ENCODE assay signal across 25 mouse cellular contexts in genomic region chr5:31852786-31853185, GRCm38 (mm10).
DNase-seq lines count a peak whose midpoint lies in the region; ATAC-seq and TF ChIP-seq lines count a peak whose summit lies in the region.
"Had no signal": no experiment of that assay in that cellular context is flagged by ENCODE, and none has a peak within 500 bp of the region (broad histone marks: within the 10 kb centered on the region; RNA-seq: fewer than 3 reads in every experiment).

No protein-coding gene starts in this region.

- no peaks in the 10 kb centered on the region for H3K9me3 ChIP-seq in limb, embryonic 14.5 days (ENCODE audit: control insufficient read depth, low read length)
- H3K9me3 ChIP-seq in limb, embryonic 10.5 days (replicated peaks): no peaks in the 10 kb centered on the region
- H3K9me3 ChIP-seq: embryonic facial prominence, embryonic 12.5 days; forebrain, embryonic 10.5 days; forebrain, embryonic 15.5 days; limb, embryonic 15.5 days; liver, embryonic 15.5 days; midbrain, embryonic 15.5 days had no signal

- H3K9ac ChIP-seq in limb, embryonic 14.5 days (ENCODE audit: low read depth, low read length, severe bottlenecking): no peak overlapping the region
- H3K9ac ChIP-seq: embryonic facial prominence, embryonic 12.5 days; forebrain, embryonic 15.5 days; limb, embryonic 15.5 days; liver, embryonic 15.5 days; lung, embryonic 14.5 days; midbrain, embryonic 15.5 days had no signal

- H3K4me1 ChIP-seq in limb, embryonic 14.5 days (ENCODE audit: control insufficient read depth, insufficient read depth, low read length): no peaks in the 10 kb centered on the region
- H3K4me1 ChIP-seq in limb, embryonic 10.5 days: no peaks in the 10 kb centered on the region
- H3K4me1 ChIP-seq: embryonic facial prominence, embryonic 12.5 days; forebrain, embryonic 10.5 days; forebrain, embryonic 15.5 days; limb, embryonic 15.5 days; liver, embryonic 15.5 days; midbrain, embryonic 15.5 days had no signal

- H3ac ChIP-seq in myocyte (ENCODE audit: control insufficient read depth, insufficient read length): no peak overlapping the region

- H3K27me3 ChIP-seq in limb, embryonic 14.5 days (ENCODE audit: control insufficient read depth, insufficient read depth, low read length): no peaks in the 10 kb centered on the region
- no peaks in the 10 kb centered on the region for H3K27me3 ChIP-seq in limb, embryonic 10.5 days (ENCODE audit: low read depth, poor library complexity, severe bottlenecking)
- no peaks in the 10 kb centered on the region for H3K27me3 ChIP-seq in myocyte (ENCODE audit: control insufficient read depth, insufficient read depth, insufficient read length)
- H3K27me3 ChIP-seq: embryonic facial prominence, embryonic 12.5 days; forebrain, embryonic 15.5 days; limb, embryonic 15.5 days; liver, embryonic 15.5 days; midbrain, embryonic 15.5 days had no signal

- no peak overlapping the region for H3K4me2 ChIP-seq in limb, embryonic 14.5 days (replicated peaks; ENCODE audit: low read depth, low read length, severe bottlenecking)
- no peak overlapping the region for H3K4me2 ChIP-seq in myocyte (ENCODE audit: low read depth)
- H3K4me2 ChIP-seq: embryonic facial prominence, embryonic 12.5 days; forebrain, embryonic 15.5 days; limb, embryonic 15.5 days; liver, embryonic 15.5 days; lung, embryonic 14.5 days; midbrain, embryonic 15.5 days had no signal

- no peak overlapping the region for H3K27ac ChIP-seq in limb, embryonic 14.5 days (replicated peaks; ENCODE audit: low read depth, low read length)
- no peak overlapping the region for H3K27ac ChIP-seq in limb, embryonic 10.5 days
- H3K27ac ChIP-seq: embryonic facial prominence, embryonic 12.5 days; forebrain, embryonic 10.5 days; forebrain, embryonic 15.5 days; limb, embryonic 15.5 days; liver, embryonic 15.5 days; midbrain, embryonic 15.5 days had no signal

- TF ChIP-seq POLR2A in limb, embryonic 14.5 days (IDR thresholded peaks at IDR 0.05; ENCODE audit: borderline replicate concordance, extremely low read depth, insufficient read depth, insufficient read length): no peak
- no peak for TF ChIP-seq POLR2A in myocyte (IDR thresholded peaks at IDR 0.05; ENCODE audit: insufficient read length, low read depth)

- 64% methylated on average over 1 of the region's 1 CpGs for WGBS in limb, embryonic 14.5 days
- WGBS in limb, embryonic 10.5 days: 94% methylated on average over 1 of the region's 1 CpGs

- no peak overlapping the region for H3K4me3 ChIP-seq in limb, embryonic 14.5 days (replicated peaks; ENCODE audit: low read length)
- no peak overlapping the region for H3K4me3 ChIP-seq in limb, embryonic 10.5 days
- H3K4me3 ChIP-seq in myocyte: no peak overlapping the region
- H3K4me3 ChIP-seq: embryonic facial prominence, embryonic 12.5 days; forebrain, embryonic 10.5 days; forebrain, embryonic 15.5 days; limb, embryonic 15.5 days; liver, embryonic 15.5 days; midbrain, embryonic 15.5 days had no signal

- ATAC-seq in limb, embryonic 14.5 days (ENCODE audit: low FRiP score, low read depth): no peak
- ATAC-seq: forebrain, embryonic 15.5 days; hindbrain, embryonic 16.5 days; midbrain, embryonic 15.5 days had no signal

- H3K36me3 ChIP-seq in limb, embryonic 14.5 days (ENCODE audit: control insufficient read depth, insufficient read depth, low read length): no peaks in the 10 kb centered on the region
- no peaks in the 10 kb centered on the region for H3K36me3 ChIP-seq in limb, embryonic 10.5 days
- H3K36me3 ChIP-seq in myocyte (ENCODE audit: control insufficient read depth, insufficient read depth): no peaks in the 10 kb centered on the region
- H3K36me3 ChIP-seq: embryonic facial prominence, embryonic 12.5 days; forebrain, embryonic 10.5 days; forebrain, embryonic 15.5 days; limb, embryonic 15.5 days; liver, embryonic 15.5 days; midbrain, embryonic 15.5 days had no signal

- DNase-seq in limb, embryonic 14.5 days (ENCODE audit: low spot score): peak; percentile 39
- DNase-seq in limb, embryonic 10.5 days (ENCODE audit: low spot score): no peak
- DNase-seq in 416B (ENCODE audit: low read depth): peak; percentile 24
- DNase-seq in gonadal fat pad, adult 2 months (ENCODE audit: low read depth): peak; percentile 95
- DNase-seq in right cerebral cortex, postnatal 36 days (ENCODE audit: low spot score in 2 of 2): no peak
- no peak for DNase-seq in thymus, adult 18-20 months
- DNase-seq: adrenal gland, postnatal 14 days; cerebellum, adult 11 months; cerebellum, adult 9-11 months; embryo, embryonic 11 days; kidney, adult 9 months; kidney, postnatal 14 days; lung, embryonic 14.5 days; right cerebral cortex, postnatal 25 days; spleen, adult 18-20 months; thymus, adult 2 months; thymus, postnatal 4 days had no signal

- no peaks in the 10 kb centered on the region for H3K79me2 ChIP-seq in myocyte (ENCODE audit: control insufficient read depth, insufficient read depth)

TF ChIP-seq in myocyte, 11 proteins besides CTCF, POLR2A, EP300 and RAD21:
- TF ChIP-seq CEBPB (IDR thresholded peaks at IDR 0.05; ENCODE audit: insufficient read depth, poor library complexity, severe bottlenecking): peak; percentile 94
- TF ChIP-seq SRF (IDR thresholded peaks at IDR 0.05; ENCODE audit: control insufficient read depth, insufficient read length, low read depth): no peak

Comparison
In these comparisons a context has a peak if more than half of its experiments do, and no peak if none do; other contexts are left out.
1. DNase-seq: peak in limb, embryonic 14.5 days (single experiment), 416B (single experiment) and gonadal fat pad, adult 2 months (single experiment); none in limb, embryonic 10.5 days (single experiment), right cerebral cortex, postnatal 36 days (0 of 2) and thymus, adult 18-20 months (0 of 2).